Mouse (Mus musculus) forelimb bud, embryonic 11.5 days (tissue): ENCODE measurements at regions not wholly inside any gene's neighbourhood (a gene's known extent, or its start where the extent isn't known, plus 50 kb on each side); places are given as distances from the start of the nearest gene placed in this dataset.
"Not testable (repeated sequence)": the region's sequence is repeated elsewhere in the genome, so short reads cannot be mapped to it uniquely, and the experiment has no call there.

Source experiments
- DNase-seq: peaks from one replicate; pipeline ENCODE4 v3.0.0-alpha.2; 2012; ENCODE audit warnings: low read depth, low spot score

DNA sequence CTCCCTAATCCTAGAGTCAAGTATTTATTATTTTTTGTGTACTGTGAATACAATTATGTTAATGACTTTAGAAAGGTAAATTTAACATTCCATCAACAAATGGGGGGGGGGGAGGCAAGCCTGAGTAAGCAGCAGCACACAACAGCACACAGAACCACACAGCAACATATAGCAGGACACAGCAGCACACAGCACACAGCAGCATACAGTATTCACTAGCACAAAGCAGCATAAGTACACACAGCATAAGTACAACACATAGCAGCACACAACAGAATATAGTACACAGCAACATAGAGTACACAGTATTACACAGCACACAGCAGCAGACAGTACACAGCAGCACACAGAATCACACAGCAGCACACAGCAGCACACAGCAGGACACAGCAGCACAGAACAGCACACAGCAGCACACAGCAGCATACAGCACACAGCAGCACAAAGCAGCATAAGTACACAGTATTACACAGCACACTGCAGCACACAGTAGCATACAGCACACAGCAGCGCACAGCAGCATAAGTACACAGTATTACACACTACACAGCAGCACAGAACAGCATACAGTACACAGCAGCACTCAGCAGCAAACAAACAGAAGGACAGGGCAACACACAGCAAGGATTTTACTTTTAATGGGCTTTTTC, 605.7 kb downstream of the Tbl1xr1 start:
- no peak for DNase-seq

GRCm38 (mm10) chr3:22699317-22699716, 622.9 kb downstream of the Tbl1xr1 start:
- DNase-seq: no peak

- DNase-seq: not testable (repeated sequence)
Observed at GRCm38 (mm10) chr3:22701486-22701885, 625.0 kb downstream of the Tbl1xr1 start.

DNA sequence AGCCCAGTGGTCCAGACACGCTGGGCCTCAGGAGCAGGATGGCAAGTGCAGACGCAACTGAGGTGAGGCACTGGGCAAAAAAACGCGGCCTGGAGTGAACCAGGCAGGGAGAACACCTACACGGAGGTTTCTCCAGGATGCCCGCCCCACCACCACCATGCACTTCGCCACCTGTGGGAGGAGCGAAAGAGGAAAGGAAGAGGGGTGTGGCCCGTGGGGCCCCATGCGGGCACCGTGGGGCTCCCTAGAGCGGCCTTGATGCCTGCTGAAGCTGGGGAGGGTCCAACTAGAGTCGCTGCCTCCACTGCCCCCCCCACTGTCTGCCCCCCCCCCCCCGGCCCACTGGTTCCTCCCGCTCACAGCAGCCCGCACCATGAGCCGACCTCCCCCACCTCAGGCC, 629.2 kb downstream of the Tbl1xr1 start:
- no peak for DNase-seq

GRCm38 (mm10) chr3:22745026-22745425, 668.6 kb downstream of the Tbl1xr1 start:
- peak; percentile 6 for DNase-seq
